Mouse (Mus musculus) CH12.LX (cell line): ENCODE measurements around the gene Ube2z. TPM values are rescaled to one million over a fixed set of nuclear protein-coding genes. Genes with fewer than 3 reads are reported as not detected.

Experiments
- DNase-seq: peaks from one replicate; pipeline ENCODE4 v3.0.0-alpha.2; 2013; ENCODE audit errors: extremely low read depth
- H3K27ac ChIP-seq: 2 replicates; pipeline ENCODE4 v1.5.1; 2012; ENCODE audit warnings: low read depth, mild to moderate bottlenecking, control low read depth, moderate library complexity; ENCODE audit not compliant: insufficient read depth
- H3K27me3 ChIP-seq: replicated peaks from 2 replicates; pipeline ENCODE3; 2012; ENCODE audit warnings: inconsistent platforms
- H3K36me3 ChIP-seq, 2 experiments: replicated peaks in 1 of 2; 2 replicates each; pipeline versions ENCODE3 to v1.6.1; 2012; ENCODE audit warnings: inconsistent platforms in 1 of 2, low read length in 1 of 2, mild to moderate bottlenecking in 1 of 2, mixed read lengths in 1 of 2, moderate library complexity in 1 of 2; ENCODE audit not compliant: control insufficient read depth in 1 of 2, insufficient read depth in 1 of 2
- H3K4me1 ChIP-seq, 2 experiments: 2 replicates each; pipeline ENCODE4 v1.6.1; 2012; ENCODE audit warnings: inconsistent platforms in 1 of 2, moderate library complexity in 1 of 2; ENCODE audit not compliant: insufficient read depth in 2 of 2, control insufficient read depth in 1 of 2
- H3K4me2 ChIP-seq: 2 replicates; pipeline ENCODE4 v1.6.1; 2012; ENCODE audit warnings: low read depth, mild to moderate bottlenecking, control low read depth; ENCODE audit not compliant: poor library complexity, insufficient read depth, severe bottlenecking
- H3K4me3 ChIP-seq, 3 experiments: fragments of 150-350 bp in 1 of 3; sonication (generic) in 1 of 3; replicated peaks in 1 of 3; 2 replicates each; pipeline versions ENCODE3 to v1.5.1; 2011 to 2012; ENCODE audit warnings: low read depth in 2 of 3, low read length in 2 of 3, mild to moderate bottlenecking in 2 of 3, moderate library complexity in 2 of 3, control low read depth in 1 of 3, improper control_type of control experiment in 1 of 3, inconsistent platforms in 1 of 3, mixed read lengths in 1 of 3; ENCODE audit not compliant: poor library complexity in 1 of 3
- H3K79me2 ChIP-seq: replicated peaks from 2 replicates; pipeline ENCODE4 v1.6.1; 2012; ENCODE audit warnings: mild to moderate bottlenecking, moderate library complexity; ENCODE audit not compliant: control insufficient read depth, poor library complexity, insufficient read depth, severe bottlenecking; ENCODE audit errors: extremely low read depth
- H3K9ac ChIP-seq: 2 replicates; pipeline ENCODE4 v1.6.1; 2012; ENCODE audit warnings: low read depth, mild to moderate bottlenecking, control low read depth, moderate library complexity; ENCODE audit not compliant: insufficient read depth
- H3K9me3 ChIP-seq: replicated peaks from 2 replicates; pipeline ENCODE3; 2012; ENCODE audit warnings: low read length, inconsistent platforms, mixed read lengths
- BHLHE40 ChIP-seq: IDR thresholded peaks from 2 replicates; pipeline ENCODE4 v1.6.1; 2011; ENCODE audit warnings: mild to moderate bottlenecking, low read depth, low read length, improper control_type of control experiment
- CHD2 ChIP-seq: IDR thresholded peaks from 2 replicates; pipeline ENCODE4 v1.6.1; 2011; ENCODE audit warnings: low read length, improper control_type of control experiment
- CTCF ChIP-seq, 2 experiments: IDR thresholded peaks in 1 of 2; conservative IDR thresholded peaks in 1 of 2; 2 replicates each; pipeline ENCODE4 v1.5.1; 2011 to 2012; ENCODE audit warnings: low read depth in 2 of 2, low read length in 2 of 2, improper control_type of control experiment in 1 of 2, inconsistent platforms in 1 of 2, mild to moderate bottlenecking in 1 of 2, moderate library complexity in 1 of 2
- EP300 ChIP-seq: IDR thresholded peaks from 2 replicates; pipeline ENCODE4 v1.6.1; 2011; ENCODE audit warnings: low read length, improper control_type of control experiment
- ETS1 ChIP-seq: conservative IDR thresholded peaks from 2 replicates; pipeline ENCODE4 v1.6.1; 2012; ENCODE audit warnings: low read depth, mild to moderate bottlenecking, inconsistent platforms, low read length, improper control_type of control experiment, moderate library complexity
- IRF4 ChIP-seq: IDR thresholded peaks from 2 replicates; pipeline ENCODE4 v1.6.1; 2014; ENCODE audit warnings: low read depth, mild to moderate bottlenecking, inconsistent platforms, low read length, improper control_type of control experiment
- JUND ChIP-seq: conservative IDR thresholded peaks from 2 replicates; pipeline ENCODE4 v1.6.1; 2011; ENCODE audit warnings: low read depth, low read length, improper control_type of control experiment
- MAFK ChIP-seq: IDR thresholded peaks from 2 replicates; pipeline ENCODE4 v1.6.1; 2011; ENCODE audit warnings: low read length, improper control_type of control experiment; ENCODE audit not compliant: insufficient replicate concordance
- MAX ChIP-seq: IDR thresholded peaks from 2 replicates; pipeline ENCODE4 v1.6.1; 2011; ENCODE audit warnings: low read length, improper control_type of control experiment
- MAZ ChIP-seq: IDR thresholded peaks from 2 replicates; pipeline ENCODE4 v1.6.1; 2012; ENCODE audit warnings: low read depth, mild to moderate bottlenecking, inconsistent platforms, low read length, improper control_type of control experiment, moderate library complexity
- MEF2A ChIP-seq: IDR thresholded peaks from 2 replicates; pipeline ENCODE4 v1.6.1; 2014; ENCODE audit warnings: low read depth, mild to moderate bottlenecking, inconsistent platforms, low read length, improper control_type of control experiment, borderline replicate concordance
- MXI1 ChIP-seq: IDR thresholded peaks from 2 replicates; pipeline ENCODE4 v1.6.1; 2011; ENCODE audit warnings: mild to moderate bottlenecking, low read depth, low read length, improper control_type of control experiment
- MYC ChIP-seq: IDR thresholded peaks from 2 replicates; pipeline ENCODE4 v1.6.1; 2011; ENCODE audit warnings: low read depth, mild to moderate bottlenecking, improper control_type of control experiment, low read length
- NELFE ChIP-seq: IDR thresholded peaks from 2 replicates; pipeline ENCODE4 v1.6.1; 2011; ENCODE audit warnings: low read depth, low read length, improper control_type of control experiment
- NRF1 ChIP-seq: IDR thresholded peaks from 2 replicates; pipeline ENCODE4 v1.6.1; 2014; ENCODE audit warnings: low read depth, mild to moderate bottlenecking, inconsistent platforms, low read length, improper control_type of control experiment, moderate library complexity
- PAX5 ChIP-seq: IDR thresholded peaks from 2 replicates; pipeline ENCODE4 v1.6.1; 2012; ENCODE audit warnings: low read length, inconsistent platforms, mixed read lengths
- POLR2A ChIP-seq: IDR thresholded peaks from 2 replicates; pipeline ENCODE4 v1.6.1; 2011; ENCODE audit warnings: low read depth, mild to moderate bottlenecking, improper control_type of control experiment, low read length
- RAD21 ChIP-seq: IDR thresholded peaks from 2 replicates; pipeline ENCODE4 v1.6.1; 2011; ENCODE audit warnings: low read depth, mild to moderate bottlenecking, low read length, improper control_type of control experiment, moderate library complexity
- RCOR1 ChIP-seq: conservative IDR thresholded peaks from 2 replicates; pipeline ENCODE4 v1.6.1; 2012; ENCODE audit warnings: low read depth, mild to moderate bottlenecking, inconsistent platforms, low read length, improper control_type of control experiment
- SIN3A ChIP-seq: IDR thresholded peaks from 2 replicates; pipeline ENCODE4 v1.6.1; 2012; ENCODE audit warnings: low read length, improper control_type of control experiment, inconsistent platforms
- SMC3 ChIP-seq: IDR thresholded peaks from 2 replicates; pipeline ENCODE4 v1.6.1; 2011; ENCODE audit warnings: low read depth, low read length, improper control_type of control experiment
- ZC3H11A ChIP-seq: IDR thresholded peaks from 2 replicates; pipeline ENCODE4 v1.6.1; 2012; ENCODE audit warnings: low read depth, mild to moderate bottlenecking, inconsistent platforms, low read length, improper control_type of control experiment
- ZMIZ1 ChIP-seq: IDR thresholded peaks from 2 replicates; pipeline ENCODE4 v1.6.1; 2012; ENCODE audit warnings: low read depth, mild to moderate bottlenecking, inconsistent platforms, low read length, improper control_type of control experiment
- ZNF384 ChIP-seq: IDR thresholded peaks from 2 replicates; pipeline ENCODE4 v1.6.1; 2012; ENCODE audit warnings: low read depth, low read length, improper control_type of control experiment, inconsistent platforms
- dilution Hi-C: fragments of 300-500 bp; cut with MboI; formaldehyde crosslinking; loops from 2 replicates; pipeline ENCODE4 v1.14.3; 2020; ENCODE audit warnings: low sequenced_read_pairs; ENCODE audit not compliant: extremely low pct_unique_long_range_greater_than_20kb, extremely low pct_ligation_motif_present
- in situ Hi-C: fragments of 300-500 bp; cut with MboI; formaldehyde crosslinking; loops from 3 replicates; pipeline ENCODE4 v1.14.3; 2019; ENCODE audit warnings: low sequenced_read_pairs, low pct_ligation_motif_present, low pct_unique_long_range_greater_than_20kb, mixed read lengths
- polyA plus RNA-seq: library from polyadenylated mRNA; unstranded; fragments of >175 nt; gene quantifications from 2 replicates; pipeline ENCODE4 v1.2.1, GENCODE M21; 2012; ENCODE audit warnings: low read depth; ENCODE audit not compliant: insufficient read length
- total RNA-seq, 2 experiments: library from RNA; depleted of rRNA; stranded (reverse); fragments of 300-350 nt in 1 of 2; fragments of >200 nt in 1 of 2; gene quantifications; 2 replicates each; pipeline ENCODE4 v1.2.3; 2012 to 2014

The Ube2z gene
- total and polyA plus RNA-seq, 3 experiments, result 51.3 to 67.8 (median 64.2) TPM

GRCm38 (mm10) chr11:96034116-96034515, 31.1 kb downstream of the Ube2z start:
- H3K4me1 ChIP-seq, result peaks cover 4 to 21% of the 10 kb centered on the region in 2 experiments; a peak in 3 of 4 replicates
- no peaks in the 10 kb centered on the region for H3K27me3 ChIP-seq
- peaks cover 22% of the 10 kb centered on the region for H3K79me2 ChIP-seq
- H3K9ac ChIP-seq, result peak overlapping the region; percentile 83
- in situ Hi-C loops (no loop called here), dilution Hi-C loops (no loop called here)
- peak overlapping the region; percentile 56 to 87 (median 82) for H3K4me3 ChIP-seq
- H3K9me3 ChIP-seq, result no peaks in the 10 kb centered on the region
- no peak for DNase-seq
- TF ChIP-seq CTCF (conservative IDR thresholded peaks at IDR 0.05 in 1 of 2, IDR thresholded peaks at IDR 0.05 in 1 of 2; ENCODE audit: low read depth in 2 of 2, low read length in 2 of 2) (no peak), MAX (no peak), RCOR1 (no peak), SIN3A (no peak), ZMIZ1 (no peak), IRF4 (no peak)
- peak overlapping the region; percentile 69 for H3K4me2 ChIP-seq
- H3K27ac ChIP-seq, result peak overlapping the region; percentile 35; the same call in 1 of the 2 replicates
- H3K36me3 ChIP-seq, result peaks cover 11 to 24% of the 10 kb centered on the region in 2 experiments

DNA sequence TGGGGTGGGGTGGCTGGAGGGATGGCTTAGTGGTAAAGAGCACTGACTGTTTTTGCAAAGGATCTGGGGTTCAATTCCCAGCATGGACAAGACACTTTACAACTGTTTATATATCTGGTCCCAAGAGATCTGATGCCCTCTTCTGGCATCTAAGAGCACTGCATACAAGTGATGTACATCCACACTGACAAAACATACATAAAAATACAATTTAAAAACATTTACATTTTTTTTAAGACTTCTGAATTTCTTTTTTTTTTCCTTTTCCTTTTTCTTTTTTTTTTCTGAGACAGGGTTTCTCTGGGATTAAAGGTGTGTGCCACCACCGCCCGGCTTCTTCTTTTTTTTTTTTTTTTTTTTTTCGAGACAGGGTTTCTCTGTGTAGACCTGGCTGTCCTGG, 31.9 kb downstream of the Ube2z start:
- H3K36me3 ChIP-seq, result peaks cover 4 to 16% of the 10 kb centered on the region in 2 experiments
- DNase-seq, result peak; percentile 60
- H3K9me3 ChIP-seq, result no peaks in the 10 kb centered on the region
- no peaks in the 10 kb centered on the region for H3K27me3 ChIP-seq
- H3K4me3 ChIP-seq, result no peak overlapping the region
- peak; percentile 47 to 64 for TF ChIP-seq CTCF (conservative IDR thresholded peaks at IDR 0.05 in 1 of 2, IDR thresholded peaks at IDR 0.05 in 1 of 2; ENCODE audit: low read depth in 2 of 2, low read length in 2 of 2)
- TF ChIP-seq SMC3, result peak; percentile 43
- TF ChIP-seq RAD21, result peak; percentile 45
- peak; percentile 73; the same call in 1 of the 2 replicates for TF ChIP-seq ZNF384
- no peak for TF ChIP-seq MEF2A
- TF ChIP-seq ETS1, result no peak
- no peak for TF ChIP-seq ZC3H11A
- peaks cover 6 to 26% of the 10 kb centered on the region in 2 experiments; a peak in 3 of 4 replicates for H3K4me1 ChIP-seq
- no peak overlapping the region for H3K27ac ChIP-seq
- H3K79me2 ChIP-seq, result peaks cover 22% of the 10 kb centered on the region
- H3K9ac ChIP-seq, result no peak overlapping the region
- dilution Hi-C loops, result no loop called here
- in situ Hi-C loops, result no loop called here
- H3K4me2 ChIP-seq, result no peak overlapping the region

GRCm38 (mm10) chr11:96031701-96032100, 33.5 kb downstream of the Ube2z start:
- Histone ChIP-seq H3K27me3 (peaks cover under 1% of the 10 kb centered on the region), H3K36me3 (peaks cover 0 to 7% of the 10 kb centered on the region in 2 experiments), H3K4me2 (no peak overlapping the region), H3K9me3 (no peaks in the 10 kb centered on the region), H3K79me2 (peaks cover 20% of the 10 kb centered on the region), H3K4me3 (no peak overlapping the region), H3K9ac (no peak overlapping the region), H3K27ac (no peak overlapping the region), H3K4me1 (peaks cover 6 to 27% of the 10 kb centered on the region in 2 experiments; a peak in 3 of 4 replicates)
- DNase-seq, result no peak
- dilution Hi-C loops, result no loop called here
- TF ChIP-seq ZMIZ1 (no peak), JUND (no peak), MAZ (no peak), ZC3H11A (no peak), NRF1 (no peak), SMC3 (peak; percentile 68), IRF4 (no peak), MYC (no peak), CTCF (conservative IDR thresholded peaks at IDR 0.05 in 1 of 2, IDR thresholded peaks at IDR 0.05 in 1 of 2; ENCODE audit: low read depth in 2 of 2, low read length in 2 of 2) (peak in 1 of 2 experiments; percentile 93; a peak in 2 of 4 replicates), NELFE (peak; percentile 17; the same call in 1 of the 2 replicates), MAX (no peak), EP300 (no peak), BHLHE40 (0 out of 2 replicates have a peak, but pooled peaks have one; percentile 17), CHD2 (no peak), PAX5 (no peak), RAD21 (peak; percentile 36), MXI1 (no peak), MEF2A (no peak), MAFK (no peak), POLR2A (no peak), ETS1 (no peak), RCOR1 (no peak)
- in situ Hi-C loops, result no loop called here
